Mouse (Mus musculus) liver, adult 2 months (tissue): ENCODE data around the gene Klf7. TPM values are rescaled to one million over a fixed set of nuclear protein-coding genes. Genes with fewer than 3 reads are reported as not detected.

ENCODE experiments used
- DNase-seq: peaks from one replicate; pipeline ENCODE4 v3.0.0-alpha.2; 2011; ENCODE audit warnings: low read depth, low spot score; ENCODE audit errors: extremely low read depth
- H3K27ac ChIP-seq: fragments of 200-500 bp; replicated peaks from 2 replicates; pipeline ENCODE4 v1.5.1; 2012; ENCODE audit warnings: low read depth, mild to moderate bottlenecking, control low read depth, inconsistent platforms, low read length; ENCODE audit not compliant: insufficient read depth
- H3K27me3 ChIP-seq: fragments of 200-500 bp; 2 replicates; pipeline ENCODE4 v1.6.1; 2012; ENCODE audit warnings: mild to moderate bottlenecking, moderate library complexity, low read length, inconsistent platforms; ENCODE audit not compliant: control insufficient read depth, insufficient read depth
- H3K36me3 ChIP-seq: fragments of 200-500 bp; 2 replicates; pipeline ENCODE4 v1.6.1; 2012; ENCODE audit warnings: low read length, inconsistent platforms; ENCODE audit not compliant: control insufficient read depth, insufficient read depth
- H3K4me1 ChIP-seq: fragments of 200-500 bp; 2 replicates; pipeline ENCODE4 v1.6.1; 2011; ENCODE audit warnings: low read length; ENCODE audit not compliant: control insufficient read depth, insufficient read depth
- H3K4me3 ChIP-seq: fragments of 200-500 bp; 2 replicates; pipeline ENCODE4 v1.5.1; 2011; ENCODE audit warnings: low read depth, mild to moderate bottlenecking, control low read depth, low read length, moderate library complexity; ENCODE audit not compliant: insufficient read depth
- H3K79me2 ChIP-seq: fragments of 200-500 bp; 2 replicates; pipeline ENCODE4 v1.6.1; 2012; ENCODE audit warnings: inconsistent platforms, mild to moderate bottlenecking, low read length, moderate library complexity; ENCODE audit not compliant: control insufficient read depth, insufficient read depth
- H3K9ac ChIP-seq: fragments of 200-500 bp; 2 replicates; pipeline ENCODE4 v1.6.1; 2012; ENCODE audit warnings: low read depth, mild to moderate bottlenecking, control low read depth, inconsistent platforms, low read length
- CTCF ChIP-seq: fragments of 200-500 bp; IDR thresholded peaks from 2 replicates; pipeline ENCODE4 v1.5.1; 2011; ENCODE audit warnings: low read depth, low read length, control low read depth
- POLR2A ChIP-seq: fragments of 200-500 bp; IDR thresholded peaks from 2 replicates; pipeline ENCODE4 v1.6.1; 2011; ENCODE audit warnings: low read length, control low read depth; ENCODE audit not compliant: insufficient read depth; ENCODE audit errors: extremely low read depth
- WGBS: fragments of 180-500 bp; shearing (Covaris S2); methylation state at CpG from one replicate; pipeline ENCODE4 v1.1.7; 2018; 5-methylcytosine and 5-hydroxymethylcytosine counted together
- polyA plus RNA-seq: library from polyadenylated mRNA; depleted of rRNA; stranded (reverse); fragments of >200 nt; gene quantifications from 2 replicates; pipeline ENCODE4 v1.2.3, GENCODE M21; 2012
- total RNA-seq: library from RNA; depleted of rRNA; stranded (reverse); fragments of >200 nt; gene quantifications from 2 replicates; pipeline ENCODE4 v1.2.3, GENCODE M21; 2014

Gene Klf7
- total and polyA plus RNA-seq, 2 experiments, result 2.2 to 4.0 TPM

GRCm38 (mm10) chr1:64008994-64009393 lies 113.1 kb downstream of the Klf7 start:
- no peak for TF ChIP-seq CTCF
- TF ChIP-seq POLR2A, result no peak
- no peaks in the 10 kb centered on the region for H3K27me3 ChIP-seq
- no peak overlapping the region for H3K27ac ChIP-seq
- no peaks in the 10 kb centered on the region for H3K79me2 ChIP-seq
- no peaks in the 10 kb centered on the region for H3K36me3 ChIP-seq
- no peak overlapping the region for H3K4me3 ChIP-seq
- H3K4me1 ChIP-seq, result no peaks in the 10 kb centered on the region
- H3K9ac ChIP-seq, result no peak overlapping the region
- 76% methylated on average over 2 of the region's 2 CpGs for WGBS
- no peak for DNase-seq

GRCm38 (mm10) chr1:64008031-64008430 lies 114.1 kb downstream of the Klf7 start:
- Histone ChIP-seq H3K9ac (no peak overlapping the region), H3K79me2 (no peaks in the 10 kb centered on the region), H3K4me3 (no peak overlapping the region), H3K27me3 (no peaks in the 10 kb centered on the region), H3K27ac (no peak overlapping the region), H3K36me3 (no peaks in the 10 kb centered on the region), H3K4me1 (no peaks in the 10 kb centered on the region)
- TF ChIP-seq CTCF (no peak), POLR2A (no peak)
- DNase-seq, result no peak

GRCm38 (mm10) chr1:64005194-64005593 lies 116.9 kb downstream of the Klf7 start:
- no peak for TF ChIP-seq POLR2A
- no peak for TF ChIP-seq CTCF
- no peaks in the 10 kb centered on the region for H3K36me3 ChIP-seq
- DNase-seq, result no peak
- no peaks in the 10 kb centered on the region for H3K27me3 ChIP-seq
- no peaks in the 10 kb centered on the region for H3K4me1 ChIP-seq
- H3K79me2 ChIP-seq, result no peaks in the 10 kb centered on the region
- H3K9ac ChIP-seq, result no peak overlapping the region
- 80% methylated on average over 2 of the region's 2 CpGs for WGBS
- no peak overlapping the region for H3K27ac ChIP-seq
- no peak overlapping the region for H3K4me3 ChIP-seq

- Histone ChIP-seq H3K27ac (no peak overlapping the region), H3K36me3 (no peaks in the 10 kb centered on the region), H3K9ac (no peak overlapping the region), H3K79me2 (no peaks in the 10 kb centered on the region), H3K27me3 (no peaks in the 10 kb centered on the region), H3K4me1 (no peaks in the 10 kb centered on the region), H3K4me3 (no peak overlapping the region)
- WGBS, result 57% methylated on average over 9 of the region's 9 CpGs
- TF ChIP-seq CTCF (no peak), POLR2A (no peak)
- DNase-seq, result no peak
Measured at GRCm38 (mm10) chr1:64003525-64004291, 118.4 kb downstream of the Klf7 start.

GRCm38 (mm10) chr1:64002036-64002435 lies 120.0 kb downstream of the Klf7 start:
- no peak for DNase-seq
- no peaks in the 10 kb centered on the region for H3K36me3 ChIP-seq
- H3K27ac ChIP-seq, result no peak overlapping the region
- TF ChIP-seq CTCF, result no peak
- TF ChIP-seq POLR2A, result no peak
- H3K27me3 ChIP-seq, result no peaks in the 10 kb centered on the region
- H3K79me2 ChIP-seq, result no peaks in the 10 kb centered on the region
- H3K4me1 ChIP-seq, result no peaks in the 10 kb centered on the region
- H3K4me3 ChIP-seq, result no peak overlapping the region
- 91% methylated on average over 6 of the region's 6 CpGs for WGBS
- no peak overlapping the region for H3K9ac ChIP-seq

GRCm38 (mm10) chr1:64000597-64000996 lies 121.5 kb downstream of the Klf7 start:
- Histone ChIP-seq H3K27ac (no peak overlapping the region), H3K27me3 (no peaks in the 10 kb centered on the region), H3K4me3 (no peak overlapping the region), H3K36me3 (no peaks in the 10 kb centered on the region), H3K4me1 (no peaks in the 10 kb centered on the region), H3K79me2 (no peaks in the 10 kb centered on the region), H3K9ac (no peak overlapping the region)
- DNase-seq, result no peak
- 84% methylated on average over 2 of the region's 2 CpGs for WGBS
- TF ChIP-seq POLR2A, result no peak
